ENCODE assay signal across 7 mouse cellular contexts in genomic region chr8:95137201-95137600, GRCm38 (mm10). TPM values are rescaled to one million over a fixed set of nuclear protein-coding genes. Genes with fewer than 3 reads are reported as not detected.
DNase-seq lines count a peak whose midpoint lies in the region; ATAC-seq and TF ChIP-seq lines count a peak whose summit lies in the region.

No protein-coding gene starts in this region.

- TF ChIP-seq POLR2A in liver, adult 2 months (IDR thresholded peaks at IDR 0.05; ENCODE audit: extremely low read depth, insufficient read depth, low read length): no peak

- peak overlapping the region; percentile 45 for H3K4me3 ChIP-seq in liver, adult 2 months (ENCODE audit: insufficient read depth, low read depth, low read length)
- peak overlapping the region; percentile 29 for H3K4me3 ChIP-seq in forebrain, embryonic 12.5 days (replicated peaks)
- peak overlapping the region; percentile 44 for H3K4me3 ChIP-seq in limb, embryonic 10.5 days
- no peak overlapping the region for H3K4me3 ChIP-seq in neural tube, embryonic 14.5 days (ENCODE audit: low read depth, low read length)

- H3K9me3 ChIP-seq in forebrain, embryonic 12.5 days: no peaks in the 10 kb centered on the region
- no peaks in the 10 kb centered on the region for H3K9me3 ChIP-seq in limb, embryonic 10.5 days (replicated peaks)
- no peaks in the 10 kb centered on the region for H3K9me3 ChIP-seq in neural tube, embryonic 14.5 days (ENCODE audit: control insufficient read depth, low read length)

- no peaks in the 10 kb centered on the region for H3K36me3 ChIP-seq in liver, adult 2 months (ENCODE audit: control insufficient read depth, insufficient read depth, low read length)
- H3K36me3 ChIP-seq in forebrain, embryonic 12.5 days (replicated peaks): no peaks in the 10 kb centered on the region
- peaks cover 11% of the 10 kb centered on the region; the same call in 1 of the 2 replicates for H3K36me3 ChIP-seq in limb, embryonic 10.5 days
- no peaks in the 10 kb centered on the region for H3K36me3 ChIP-seq in neural tube, embryonic 14.5 days (ENCODE audit: control insufficient read depth, insufficient read depth, low read length)

- H3K4me2 ChIP-seq in forebrain, embryonic 12.5 days: peak overlapping the region; percentile 57
- peak overlapping the region; percentile 43; the same call in 1 of the 2 replicates for H3K4me2 ChIP-seq in neural tube, embryonic 14.5 days (ENCODE audit: low read depth, low read length)

- no peak for TF ChIP-seq CTCF in liver, adult 2 months (IDR thresholded peaks at IDR 0.05; ENCODE audit: low read depth, low read length)

- H3K79me2 ChIP-seq in liver, adult 2 months (ENCODE audit: control insufficient read depth, insufficient read depth, low read length): peaks cover 11% of the 10 kb centered on the region; the same call in 1 of the 2 replicates

- H3K9ac ChIP-seq in liver, adult 2 months (ENCODE audit: low read depth, low read length): peak overlapping the region; percentile 49
- H3K9ac ChIP-seq in forebrain, embryonic 12.5 days: no peak overlapping the region
- H3K9ac ChIP-seq in neural tube, embryonic 14.5 days (replicated peaks; ENCODE audit: low read depth, low read length): no peak overlapping the region

- H3K4me1 ChIP-seq in liver, adult 2 months (ENCODE audit: control insufficient read depth, insufficient read depth, low read length): peaks cover 21% of the 10 kb centered on the region
- H3K4me1 ChIP-seq in forebrain, embryonic 12.5 days: peaks cover 33% of the 10 kb centered on the region
- H3K4me1 ChIP-seq in limb, embryonic 10.5 days: peaks cover 35% of the 10 kb centered on the region
- H3K4me1 ChIP-seq in neural tube, embryonic 14.5 days (ENCODE audit: control insufficient read depth, insufficient read depth, low read length): peaks cover 20% of the 10 kb centered on the region

- H3K27me3 ChIP-seq in liver, adult 2 months (ENCODE audit: control insufficient read depth, insufficient read depth, low read length): no peaks in the 10 kb centered on the region
- H3K27me3 ChIP-seq in forebrain, embryonic 12.5 days: peaks cover 57% of the 10 kb centered on the region
- peaks cover 53% of the 10 kb centered on the region for H3K27me3 ChIP-seq in limb, embryonic 10.5 days (ENCODE audit: low read depth, poor library complexity, severe bottlenecking)
- H3K27me3 ChIP-seq in neural tube, embryonic 14.5 days (ENCODE audit: control insufficient read depth, insufficient read depth, low read length): peaks cover 7% of the 10 kb centered on the region

- 15% methylated on average over 12 of the region's 12 CpGs for WGBS in liver, adult 2 months
- 12% methylated on average over 12 of the region's 12 CpGs for WGBS in forebrain, embryonic 12.5 days
- 13% methylated on average over 12 of the region's 12 CpGs for WGBS in limb, embryonic 10.5 days
- WGBS in neural tube, embryonic 14.5 days: 29% methylated on average over 12 of the region's 12 CpGs

- H3K27ac ChIP-seq in liver, adult 2 months (replicated peaks; ENCODE audit: insufficient read depth, low read depth, low read length): peak overlapping the region; percentile 72
- H3K27ac ChIP-seq in forebrain, embryonic 12.5 days: no peak overlapping the region
- H3K27ac ChIP-seq in limb, embryonic 10.5 days: no peak overlapping the region
- no peak overlapping the region for H3K27ac ChIP-seq in neural tube, embryonic 14.5 days (ENCODE audit: low read depth, low read length)

- no peak for DNase-seq in liver, adult 2 months (ENCODE audit: extremely low read depth, low read depth, low spot score)
- DNase-seq in liver: no peak
- no peak for DNase-seq in limb, embryonic 10.5 days (ENCODE audit: low spot score)
- DNase-seq in thymus, postnatal 36 days: no peak
- no peak for DNase-seq in spleen, adult 12 weeks (ENCODE audit: low spot score)

- ATAC-seq in forebrain, embryonic 12.5 days (ENCODE audit: low FRiP score): no peak
- ATAC-seq in neural tube, embryonic 14.5 days (ENCODE audit: low read depth): no peak

RNA-seq across cellular contexts. Expression of gene Katnb1, which starts 56.2 kb away (rescaled TPM):
- total RNA-seq in liver, adult 2 months (2014; rRNA removed): 1.2 and 1.3 TPM in 2 replicates
- polyA plus RNA-seq in liver, adult 2 months (2012; rRNA removed): 2.5 and 3.2 TPM in 2 replicates
- polyA plus RNA-seq in forebrain, embryonic 12.5 days (2016; fragmentation: Nextera tagmentation; extraction: Ambion mirVana): 35.6 and 42.0 TPM in 2 replicates
- polyA plus RNA-seq in limb, embryonic 10.5 days (2016; fragmentation: Nextera tagmentation; extraction: Ambion mirVana): 29.4 and 33.3 TPM in 2 replicates
- 39.4 and 44.3 TPM in 2 replicates for polyA plus RNA-seq in neural tube, embryonic 14.5 days (2014; fragmentation: Nextera tagmentation; extraction: Ambion mirVana)
